Mouse (Mus musculus) leukemia stem cell, adult 10-12 weeks (primary cell): ENCODE data around the gene Pdzk1. TPM values are rescaled to one million over a fixed set of nuclear protein-coding genes. Genes with fewer than 3 reads are reported as not detected.

Experiments
- polyA plus RNA-seq: library from polyadenylated mRNA; stranded (reverse); fragments of >175 nt; gene quantifications from 2 replicates; pipeline ENCODE4 v1.2.3, GENCODE M21; 2012; ENCODE audit warnings: low replicate concordance

Gene Pdzk1
- not detected in 2 replicates for polyA plus RNA-seq

DNA sequence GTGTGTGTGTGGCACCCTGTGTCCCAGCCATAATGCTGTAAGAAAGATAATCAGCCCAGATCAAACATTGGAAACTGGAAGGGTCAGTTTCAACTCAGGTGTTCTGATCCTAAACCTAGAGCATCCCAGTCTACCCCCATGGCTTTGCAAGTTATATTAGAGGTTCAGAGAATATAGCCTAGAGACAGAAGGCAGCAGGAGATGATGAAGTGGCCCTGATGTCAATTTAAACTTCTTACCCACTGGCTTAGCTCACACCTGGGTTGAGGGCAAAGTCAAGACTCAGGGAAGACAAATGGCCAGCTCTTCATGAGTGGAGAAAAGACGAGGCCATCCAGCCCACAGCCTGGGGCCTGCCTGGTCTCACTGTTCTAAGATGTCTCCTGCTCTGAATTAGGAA, at the start of gene Pdzk1, which contains the start of gene Cd160:
Gene Pdzk1, plus strand, starts transcription at position 301 of the 400 bp plus-strand sequence.
Gene Cd160, minus strand, starts transcription at position 368 of the 400 bp plus-strand sequence.

GRCm38 (mm10) chr3:96904393-96904792, 75.3 kb downstream of the Pdzk1 start, which contains the start of gene Gja5:
Gja5 (plus strand) TSS chr3:96904693.

DNA sequence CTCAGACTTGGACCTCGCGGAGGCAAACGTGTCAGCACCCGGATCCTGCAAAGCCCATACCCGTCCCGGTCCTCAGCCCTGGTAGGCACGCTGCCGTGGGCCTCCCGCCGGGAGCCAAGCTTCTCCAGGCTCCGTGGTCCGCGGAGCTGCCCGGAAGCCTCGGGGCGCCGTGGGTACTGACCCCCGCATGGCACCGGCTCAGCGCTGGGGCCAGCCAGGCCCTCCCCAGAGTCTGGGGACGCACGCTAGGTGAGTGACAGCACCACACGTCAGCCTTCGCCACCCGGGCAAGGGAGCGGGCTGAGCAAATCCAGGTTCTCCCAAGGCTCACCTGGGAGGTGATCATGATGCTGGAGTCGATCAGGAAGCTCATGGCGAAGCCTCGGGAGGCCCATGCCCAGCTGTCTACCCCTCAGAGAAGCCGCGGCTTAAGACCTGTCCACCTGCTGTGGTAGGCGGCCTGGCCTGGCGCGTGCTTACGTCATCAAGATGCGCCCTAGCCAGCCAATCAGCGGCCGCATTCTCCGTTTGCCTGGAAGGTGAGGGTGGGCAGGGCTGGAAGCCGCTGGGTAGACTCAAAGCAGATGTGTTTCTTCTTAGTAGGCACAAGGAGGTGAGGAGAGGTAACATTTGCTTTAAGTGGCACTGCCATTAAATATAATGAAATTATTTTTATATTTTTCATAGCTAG, 75.9 kb downstream of the Pdzk1 start, which contains the start of gene Gpr89:
Gene Gpr89, minus strand, starts transcription at position 496 of the 691 bp plus-strand sequence.

Other genes with a start within 250 kb of the Pdzk1 start
- 9.2 and 13.8 TPM in 2 replicates for gene Polr3gl, start 235.1 kb upstream of the Pdzk1 start, polyA plus RNA-seq
- 0.19 and 0.30 TPM in 2 replicates for gene Ankrd34a, start 232.6 kb upstream of the Pdzk1 start, polyA plus RNA-seq
- 0.26 and 0.30 TPM in 2 replicates for gene Lix1l, start 228.1 kb upstream of the Pdzk1 start, polyA plus RNA-seq
- 13.0 and 66.3 TPM in 2 replicates for gene Rbm8a, start 199.4 kb upstream of the Pdzk1 start, polyA plus RNA-seq
- gene Pex11b, start 193.9 kb upstream of the Pdzk1 start, polyA plus RNA-seq: 2.5 and 5.2 TPM in 2 replicates
- gene Gm42957, start 193.8 kb upstream of the Pdzk1 start, polyA plus RNA-seq: 0.06 TPM in 1 of 2 replicates, not detected in the other
- gene Itga10, start 183.7 kb upstream of the Pdzk1 start, polyA plus RNA-seq: 0.03 and 0.09 TPM in 2 replicates
- 0.12 and 0.19 TPM in 2 replicates for gene Ankrd35, start 159.2 kb upstream of the Pdzk1 start, polyA plus RNA-seq
- 12.3 and 23.7 TPM in 2 replicates for gene Pias3, start 132.9 kb upstream of the Pdzk1 start, polyA plus RNA-seq
- 0.36 and 0.42 TPM in 2 replicates for gene Nudt17, start 120.7 kb upstream of the Pdzk1 start, polyA plus RNA-seq
- gene Polr3c, start 101.7 kb upstream of the Pdzk1 start, polyA plus RNA-seq: 3.9 and 4.2 TPM in 2 replicates
- 18.2 and 18.6 TPM in 2 replicates for gene Rnf115, start 101.6 kb upstream of the Pdzk1 start, polyA plus RNA-seq
- gene Cd160, start 67 bp downstream of the Pdzk1 start, polyA plus RNA-seq: 2.4 and 2.6 TPM in 2 replicates
- 0.26 TPM in 1 of 2 replicates, not detected in the other for gene Gja5, start 75.4 kb downstream of the Pdzk1 start, polyA plus RNA-seq
- 0.93 and 4.1 TPM in 2 replicates for gene Gpr89, start 76.1 kb downstream of the Pdzk1 start, polyA plus RNA-seq
- gene Gja8, start 96.7 kb downstream of the Pdzk1 start, polyA plus RNA-seq: not detected in 2 replicates